Mouse (Mus musculus) forebrain, embryonic 11.5 days (tissue): ENCODE results near the gene Tamm41. TPM values are rescaled to one million over a fixed set of nuclear protein-coding genes. Genes with fewer than 3 reads are reported as not detected.

Experiments used
- ATAC-seq: fragments of 200-750 bp; cut with Nextera tagmentation; replicated peaks from 2 replicates; pipeline ENCODE4 v1.8.0; 2017; ENCODE audit warnings: moderate TSS enrichment; ENCODE audit not compliant: low FRiP score
- DNase-seq: peaks from one replicate; pipeline ENCODE4 v3.0.0-alpha.2; 2017; ENCODE audit warnings: low spot score
- H3K27ac ChIP-seq: fragments of 300-500 bp; sonication (generic); 2 replicates; pipeline ENCODE4 v1.5.1; 2014; ENCODE audit warnings: low read depth, low read length
- H3K27me3 ChIP-seq: fragments of 300-500 bp; sonication (generic); 2 replicates; pipeline ENCODE4 v1.6.1; 2014; ENCODE audit warnings: mild to moderate bottlenecking, low read length, mixed read lengths; ENCODE audit not compliant: control insufficient read depth, insufficient read depth
- H3K36me3 ChIP-seq: fragments of 300-500 bp; sonication (generic); 2 replicates; pipeline ENCODE4 v1.6.1; 2014; ENCODE audit warnings: mild to moderate bottlenecking, low read length, moderate library complexity, mixed read lengths; ENCODE audit not compliant: control insufficient read depth, insufficient read depth
- H3K4me1 ChIP-seq: fragments of 300-500 bp; sonication (generic); replicated peaks from 2 replicates; pipeline ENCODE4 v1.6.1; 2014; ENCODE audit warnings: low read length, mixed read lengths; ENCODE audit not compliant: control insufficient read depth, insufficient read depth
- H3K4me2 ChIP-seq: fragments of 300-500 bp; sonication (generic); 2 replicates; pipeline ENCODE4 v1.6.1; 2014; ENCODE audit warnings: low read depth, mild to moderate bottlenecking, low read length, moderate library complexity, mixed read lengths; ENCODE audit not compliant: severe bottlenecking
- H3K4me3 ChIP-seq: fragments of 300-500 bp; sonication (generic); 2 replicates; pipeline ENCODE4 v1.5.1; 2014; ENCODE audit warnings: low read depth, low read length
- H3K9ac ChIP-seq: fragments of 300-500 bp; sonication (generic); 2 replicates; pipeline ENCODE4 v1.6.1; 2014; ENCODE audit warnings: low read length
- H3K9me3 ChIP-seq: fragments of 300-500 bp; sonication (generic); 2 replicates; pipeline ENCODE4 v1.6.1; 2016; ENCODE audit warnings: low read length, mixed read lengths; ENCODE audit not compliant: control insufficient read depth
- WGBS: fragments of 180-500 bp; shearing (Covaris S2); extraction: QIAGEN DNeasy Blood & Tissue Kit; methylation state at CpG from one replicate; pipeline ENCODE4 v1.1.7; 2014; 5-methylcytosine and 5-hydroxymethylcytosine counted together
- polyA plus RNA-seq: library from polyadenylated mRNA; unstranded; fragments of >200 nt; fragmentation: Nextera tagmentation; extraction: Ambion mirVana; gene quantifications from 2 replicates; pipeline ENCODE4 v1.2.1, GENCODE M21; 2014

The Tamm41 gene
- polyA plus RNA-seq, 1 experiment from 2014 or later = 79.0 TPM

GRCm38 (mm10) chr6:115033441-115033840 lies 4.2 kb downstream of the Tamm41 start:
- Histone ChIP-seq H3K27me3 (no peaks in the 10 kb centered on the region), H3K27ac (no peak overlapping the region), H3K4me2 (no peak overlapping the region), H3K36me3 (no peaks in the 10 kb centered on the region; the same call in none of the 2 replicates), H3K9me3 (no peaks in the 10 kb centered on the region), H3K4me3 (no peak overlapping the region), H3K9ac (no peak overlapping the region), H3K4me1 (peaks cover 6% of the 10 kb centered on the region; the same call in 1 of the 2 replicates)
- DNase-seq (no peak), ATAC-seq (no peak)
- 96% methylated on average over 5 of the region's 5 CpGs for WGBS

- ATAC-seq (no peak), DNase-seq (no peak)
- Histone ChIP-seq H3K9ac (no peak overlapping the region), H3K4me1 (no peaks in the 10 kb centered on the region), H3K9me3 (no peaks in the 10 kb centered on the region), H3K4me3 (no peak overlapping the region), H3K27ac (no peak overlapping the region), H3K36me3 (peaks cover under 1% of the 10 kb centered on the region), H3K27me3 (no peaks in the 10 kb centered on the region), H3K4me2 (no peak overlapping the region)
- 85% methylated on average over 2 of the region's 2 CpGs for WGBS
These were observed 7.6 kb downstream of the Tamm41 start for GRCm38 (mm10) chr6:115030098-115030497.

- no peak for DNase-seq
- ATAC-seq = no peak
These were observed 8.4 kb downstream of the Tamm41 start for GRCm38 (mm10) chr6:115029248-115029647.

GRCm38 (mm10) chr6:115027485-115027992 lies 10.1 kb downstream of the Tamm41 start:
- DNase-seq (no peak), ATAC-seq (no peak)
- Histone ChIP-seq H3K4me1 (no peaks in the 10 kb centered on the region), H3K27ac (no peak overlapping the region), H3K4me2 (no peak overlapping the region), H3K9me3 (no peaks in the 10 kb centered on the region), H3K9ac (no peak overlapping the region), H3K27me3 (no peaks in the 10 kb centered on the region), H3K36me3 (peaks cover 4% of the 10 kb centered on the region), H3K4me3 (no peak overlapping the region)
- 88% methylated on average over 14 of the region's 14 CpGs for WGBS

More at GRCm38 (mm10) chr6:115029248-115029647, 8.4 kb downstream of the Tamm41 start:
- Histone ChIP-seq H3K9ac (no peak overlapping the region), H3K4me1 (no peaks in the 10 kb centered on the region), H3K9me3 (no peaks in the 10 kb centered on the region), H3K27me3 (no peaks in the 10 kb centered on the region), H3K36me3 (peaks cover 4% of the 10 kb centered on the region), H3K4me2 (no peak overlapping the region), H3K27ac (no peak overlapping the region), H3K4me3 (no peak overlapping the region)
- 82% methylated on average over 2 of the region's 2 CpGs for WGBS

- Histone ChIP-seq H3K27ac (no peak overlapping the region), H3K9ac (no peak overlapping the region), H3K9me3 (no peaks in the 10 kb centered on the region), H3K27me3 (no peaks in the 10 kb centered on the region), H3K4me2 (no peak overlapping the region), H3K4me3 (no peak overlapping the region), H3K36me3 (peaks cover 7% of the 10 kb centered on the region; the same call in 1 of the 2 replicates), H3K4me1 (no peaks in the 10 kb centered on the region)
- DNase-seq = no peak
- 91% methylated on average over 9 of the region's 9 CpGs for WGBS
- no peak for ATAC-seq
These were observed 14.8 kb downstream of the Tamm41 start for GRCm38 (mm10) chr6:115022876-115023275.

GRCm38 (mm10) chr6:115015461-115015860 lies 22.2 kb downstream of the Tamm41 start:
- no peaks in the 10 kb centered on the region for H3K9me3 ChIP-seq
- no peak for ATAC-seq
- no peaks in the 10 kb centered on the region for H3K4me1 ChIP-seq
- no peak overlapping the region for H3K4me3 ChIP-seq
- 93% methylated on average over 13 of the region's 13 CpGs for WGBS
- no peaks in the 10 kb centered on the region; the same call in 1 of the 2 replicates for H3K36me3 ChIP-seq
- no peak overlapping the region for H3K9ac ChIP-seq
- no peak overlapping the region for H3K27ac ChIP-seq
- no peaks in the 10 kb centered on the region for H3K27me3 ChIP-seq
- no peak overlapping the region for H3K4me2 ChIP-seq
- no peak for DNase-seq

- no peak overlapping the region for H3K4me3 ChIP-seq
- WGBS = 86% methylated on average over 4 of the region's 4 CpGs
- H3K36me3 ChIP-seq = no peaks in the 10 kb centered on the region; the same call in 1 of the 2 replicates
- no peaks in the 10 kb centered on the region for H3K27me3 ChIP-seq
- no peak overlapping the region for H3K4me2 ChIP-seq
- no peaks in the 10 kb centered on the region for H3K4me1 ChIP-seq
- no peaks in the 10 kb centered on the region for H3K9me3 ChIP-seq
- H3K9ac ChIP-seq = no peak overlapping the region
- DNase-seq (no peak), ATAC-seq (no peak)
- H3K27ac ChIP-seq = no peak overlapping the region
These were observed 24.1 kb downstream of the Tamm41 start for GRCm38 (mm10) chr6:115013574-115013973.

- WGBS = 73% methylated on average over 8 of the region's 8 CpGs
- Histone ChIP-seq H3K27ac (no peak overlapping the region), H3K9ac (no peak overlapping the region), H3K36me3 (no peaks in the 10 kb centered on the region; the same call in 1 of the 2 replicates), H3K4me3 (no peak overlapping the region), H3K4me1 (no peaks in the 10 kb centered on the region; the same call in 1 of the 2 replicates), H3K9me3 (no peaks in the 10 kb centered on the region), H3K27me3 (no peaks in the 10 kb centered on the region), H3K4me2 (no peak overlapping the region)
- no peak for ATAC-seq
- no peak for DNase-seq
These were observed 25.9 kb downstream of the Tamm41 start for GRCm38 (mm10) chr6:115011792-115012191.

GRCm38 (mm10) chr6:115010815-115011214 lies 26.9 kb downstream of the Tamm41 start:
- H3K36me3 ChIP-seq = no peaks in the 10 kb centered on the region; the same call in 1 of the 2 replicates

More at GRCm38 (mm10) chr6:115010815-115011214, 26.9 kb downstream of the Tamm41 start:
- H3K9ac ChIP-seq = no peak overlapping the region
- H3K27me3 ChIP-seq = no peaks in the 10 kb centered on the region
- H3K4me2 ChIP-seq = no peak overlapping the region
- H3K4me3 ChIP-seq = no peak overlapping the region
- H3K27ac ChIP-seq = no peak overlapping the region
- no peak for DNase-seq
- 79% methylated on average over 9 of the region's 9 CpGs for WGBS
- H3K9me3 ChIP-seq = no peaks in the 10 kb centered on the region
- ATAC-seq = no peak
- H3K4me1 ChIP-seq = no peaks in the 10 kb centered on the region; the same call in 1 of the 2 replicates
